8 mouse cellular contexts compared by ENCODE assay signal in the genomic region with DNA sequence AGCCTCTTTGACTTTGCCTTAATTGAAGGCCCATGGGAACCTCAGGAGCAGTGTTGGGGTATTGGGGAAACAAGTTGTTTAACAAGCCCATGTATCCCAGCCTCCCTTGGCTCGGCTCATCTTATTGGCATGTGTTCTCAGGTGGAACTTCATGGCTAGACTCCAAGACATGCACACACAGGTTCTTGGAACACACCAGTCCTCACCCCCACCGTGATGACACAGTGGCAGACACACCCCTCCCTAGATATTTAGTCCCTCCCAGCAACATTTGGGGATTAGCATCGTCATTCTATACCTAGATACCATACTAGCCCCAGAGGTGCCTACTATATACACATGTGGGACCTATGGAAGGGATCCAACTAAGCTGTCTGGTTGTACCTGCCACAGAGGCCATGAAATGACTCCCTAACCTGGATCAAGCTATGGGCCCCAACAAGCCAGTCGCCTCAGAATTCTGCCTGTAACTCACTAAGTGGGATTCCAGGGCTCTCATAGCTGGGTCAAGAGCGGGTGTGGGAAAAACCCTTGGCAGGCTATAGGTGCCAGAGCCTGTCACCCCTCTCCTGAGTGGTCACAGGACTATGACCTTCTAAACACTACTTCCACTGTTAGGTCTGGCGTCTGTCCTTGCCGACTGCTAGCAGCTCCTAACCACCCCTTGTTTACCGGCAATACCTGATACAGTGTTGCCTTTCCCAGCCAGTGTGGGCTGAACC. TPM values are rescaled to one million over a fixed set of nuclear protein-coding genes. Genes with fewer than 3 reads are reported as not detected.
DNase-seq lines count a peak whose midpoint lies in the region; ATAC-seq and TF ChIP-seq lines count a peak whose summit lies in the region.

No protein-coding gene starts in this region.

- H3K9me3 ChIP-seq in hindbrain, embryonic 10.5 days, result no peaks in the 10 kb centered on the region
- no peaks in the 10 kb centered on the region for H3K9me3 ChIP-seq in hindbrain, embryonic 11.5 days (ENCODE audit: control insufficient read depth, low read length)
- no peaks in the 10 kb centered on the region for H3K9me3 ChIP-seq in forebrain, postnatal 0 days (ENCODE audit: low read length)
- H3K9me3 ChIP-seq in kidney, embryonic 15.5 days (replicated peaks), result no peaks in the 10 kb centered on the region

- DNase-seq in hindbrain, embryonic 10.5 days (ENCODE audit: low spot score), result no peak
- DNase-seq in hindbrain, embryonic 11.5 days (ENCODE audit: low spot score), result no peak
- DNase-seq in forebrain, postnatal 0 days, result no peak
- peak; percentile 87 for DNase-seq in lung, postnatal 36 days
- DNase-seq in layer of hippocampus, postnatal 14 days (ENCODE audit: low spot score in 2 of 2), result no peak
- no peak for DNase-seq in MN1 (ENCODE audit: low spot score)
- no peak for DNase-seq in left cerebral cortex, adult 11 months (ENCODE audit: low spot score)

- H3K27ac ChIP-seq in hindbrain, embryonic 10.5 days, result no peak overlapping the region
- no peak overlapping the region for H3K27ac ChIP-seq in hindbrain, embryonic 11.5 days (ENCODE audit: low read depth, low read length)
- H3K27ac ChIP-seq in forebrain, postnatal 0 days (ENCODE audit: low read depth, low read length), result no peak overlapping the region
- peak overlapping the region; percentile 20; the same call in 1 of the 2 replicates for H3K27ac ChIP-seq in kidney, embryonic 15.5 days

- H3K27me3 ChIP-seq in hindbrain, embryonic 10.5 days (ENCODE audit: insufficient read depth, poor library complexity, severe bottlenecking), result peaks cover 20% of the 10 kb centered on the region
- H3K27me3 ChIP-seq in hindbrain, embryonic 11.5 days (ENCODE audit: control insufficient read depth, insufficient read depth, low read length), result peaks cover 3% of the 10 kb centered on the region; the same call in 1 of the 2 replicates
- no peaks in the 10 kb centered on the region for H3K27me3 ChIP-seq in forebrain, postnatal 0 days (ENCODE audit: insufficient read depth, low read length)
- H3K27me3 ChIP-seq in kidney, embryonic 15.5 days, result peaks cover 6% of the 10 kb centered on the region

- H3K4me2 ChIP-seq in hindbrain, embryonic 11.5 days (replicated peaks; ENCODE audit: low read depth, low read length), result no peak overlapping the region
- H3K4me2 ChIP-seq in forebrain, postnatal 0 days (ENCODE audit: low read depth), result peak overlapping the region; percentile 72
- H3K4me2 ChIP-seq in kidney, embryonic 15.5 days, result peak overlapping the region; percentile 88

- H3K4me3 ChIP-seq in hindbrain, embryonic 10.5 days, result peak overlapping the region; percentile 69; the same call in 1 of the 2 replicates
- H3K4me3 ChIP-seq in hindbrain, embryonic 11.5 days (ENCODE audit: low read depth, low read length), result no peak overlapping the region
- H3K4me3 ChIP-seq in forebrain, postnatal 0 days (ENCODE audit: low read depth, low read length), result no peak overlapping the region
- peak overlapping the region; percentile 75 for H3K4me3 ChIP-seq in kidney, embryonic 15.5 days (replicated peaks)

- no peak overlapping the region for H3K9ac ChIP-seq in hindbrain, embryonic 11.5 days (ENCODE audit: low read depth, low read length)
- H3K9ac ChIP-seq in forebrain, postnatal 0 days, result no peak overlapping the region
- no peak overlapping the region for H3K9ac ChIP-seq in kidney, embryonic 15.5 days

- peaks cover 32% of the 10 kb centered on the region for H3K4me1 ChIP-seq in hindbrain, embryonic 10.5 days (replicated peaks)
- H3K4me1 ChIP-seq in hindbrain, embryonic 11.5 days (replicated peaks; ENCODE audit: control insufficient read depth, insufficient read depth, low read length), result no peaks in the 10 kb centered on the region; the same call in none of the 2 replicates
- H3K4me1 ChIP-seq in forebrain, postnatal 0 days (ENCODE audit: insufficient read depth), result peaks cover 16% of the 10 kb centered on the region
- peaks cover 30% of the 10 kb centered on the region for H3K4me1 ChIP-seq in kidney, embryonic 15.5 days

- ATAC-seq in hindbrain, embryonic 11.5 days (ENCODE audit: low FRiP score), result no peak
- ATAC-seq in forebrain, postnatal 0 days, result no peak
- no peak for ATAC-seq in kidney, embryonic 15.5 days (replicated peaks; ENCODE audit: low FRiP score)

- TF ChIP-seq CTCF in forebrain, postnatal 0 days (IDR thresholded peaks at IDR 0.05; ENCODE audit: low read depth), result no peak

- H3K36me3 ChIP-seq in hindbrain, embryonic 10.5 days, result peaks cover 20% of the 10 kb centered on the region
- H3K36me3 ChIP-seq in hindbrain, embryonic 11.5 days (ENCODE audit: control insufficient read depth, insufficient read depth, low read length), result no peaks in the 10 kb centered on the region
- H3K36me3 ChIP-seq in forebrain, postnatal 0 days (ENCODE audit: insufficient read depth), result peaks cover 12% of the 10 kb centered on the region; the same call in 1 of the 2 replicates
- H3K36me3 ChIP-seq in kidney, embryonic 15.5 days, result peaks cover 23% of the 10 kb centered on the region

- 89% methylated on average over 8 of the region's 8 CpGs for WGBS in hindbrain, embryonic 10.5 days
- WGBS in hindbrain, embryonic 11.5 days, result 92% methylated on average over 8 of the region's 8 CpGs
- 83% methylated on average over 8 of the region's 8 CpGs for WGBS in forebrain, postnatal 0 days
- 81% methylated on average over 8 of the region's 8 CpGs for WGBS in kidney, embryonic 15.5 days

RNA-seq across cellular contexts. Expression of gene Cish, which starts 2.4 kb away (rescaled TPM):
- polyA plus RNA-seq in hindbrain, embryonic 10.5 days (2016; fragmentation: Nextera tagmentation; extraction: Ambion mirVana), result 8.8 and 9.7 TPM in 2 replicates
- polyA plus RNA-seq in hindbrain, embryonic 11.5 days (2014; fragmentation: Nextera tagmentation; extraction: Ambion mirVana), result 2.8 and 6.5 TPM in 2 replicates
- 2.7 and 4.0 TPM in 2 replicates for total RNA-seq in forebrain, postnatal 0 days (2014; rRNA removed)
- polyA plus RNA-seq in forebrain, postnatal 0 days (2015; fragmentation: Nextera tagmentation; extraction: Ambion mirVana), result 11.2 and 12.2 TPM in 2 replicates
- 11.1 and 14.1 TPM in 2 replicates for polyA plus RNA-seq in kidney, embryonic 15.5 days (2015; fragmentation: Nextera tagmentation; extraction: Ambion mirVana)
- 1 to 10 TPM; 3.3 to 3.4 TPM for total RNA-seq in layer of hippocampus, postnatal 14 days (2021)

RNA-seq across cellular contexts. Expression of gene Mapkapk3, which starts 8.5 kb away (rescaled TPM):
- 4.9 and 5.1 TPM in 2 replicates for polyA plus RNA-seq in hindbrain, embryonic 10.5 days (2016; fragmentation: Nextera tagmentation; extraction: Ambion mirVana)
- 2.6 and 3.4 TPM in 2 replicates for polyA plus RNA-seq in hindbrain, embryonic 11.5 days (2014; fragmentation: Nextera tagmentation; extraction: Ambion mirVana)
- 1.5 and 1.6 TPM in 2 replicates for total RNA-seq in forebrain, postnatal 0 days (2014; rRNA removed)
- polyA plus RNA-seq in forebrain, postnatal 0 days (2015; fragmentation: Nextera tagmentation; extraction: Ambion mirVana), result 1.2 and 1.5 TPM in 2 replicates
- polyA plus RNA-seq in kidney, embryonic 15.5 days (2015; fragmentation: Nextera tagmentation; extraction: Ambion mirVana), result 7.8 and 8.3 TPM in 2 replicates
- total RNA-seq in layer of hippocampus, postnatal 14 days (2021), result 1 to 10 TPM; 2.0 to 3.1 TPM

RNA-seq across cellular contexts. Expression of gene Hemk1, which starts 39.9 kb away (rescaled TPM):
- 12.1 and 13.4 TPM in 2 replicates for polyA plus RNA-seq in hindbrain, embryonic 10.5 days (2016; fragmentation: Nextera tagmentation; extraction: Ambion mirVana)
- polyA plus RNA-seq in hindbrain, embryonic 11.5 days (2014; fragmentation: Nextera tagmentation; extraction: Ambion mirVana), result 9.7 and 10.8 TPM in 2 replicates
- 14.1 and 14.2 TPM in 2 replicates for total RNA-seq in forebrain, postnatal 0 days (2014; rRNA removed)
- 12.9 and 13.4 TPM in 2 replicates for polyA plus RNA-seq in forebrain, postnatal 0 days (2015; fragmentation: Nextera tagmentation; extraction: Ambion mirVana)
- polyA plus RNA-seq in kidney, embryonic 15.5 days (2015; fragmentation: Nextera tagmentation; extraction: Ambion mirVana), result 10.9 and 11.8 TPM in 2 replicates
- total RNA-seq in layer of hippocampus, postnatal 14 days (2021), result 10 to 100 TPM; 16.1 to 18.5 TPM

RNA-seq across cellular contexts. Expression of gene 6430571L13Rik, which starts 42.2 kb away (rescaled TPM):
- polyA plus RNA-seq in hindbrain, embryonic 10.5 days (2016; fragmentation: Nextera tagmentation; extraction: Ambion mirVana), result 1.4 and 2.6 TPM in 2 replicates
- polyA plus RNA-seq in hindbrain, embryonic 11.5 days (2014; fragmentation: Nextera tagmentation; extraction: Ambion mirVana), result 1.6 and 1.9 TPM in 2 replicates
- 5.2 and 7.2 TPM in 2 replicates for total RNA-seq in forebrain, postnatal 0 days (2014; rRNA removed)
- 3.7 and 6.0 TPM in 2 replicates for polyA plus RNA-seq in forebrain, postnatal 0 days (2015; fragmentation: Nextera tagmentation; extraction: Ambion mirVana)
- 0.81 and 0.90 TPM in 2 replicates for polyA plus RNA-seq in kidney, embryonic 15.5 days (2015; fragmentation: Nextera tagmentation; extraction: Ambion mirVana)
- 1 to 10 TPM; 2.6 to 2.9 TPM for total RNA-seq in layer of hippocampus, postnatal 14 days (2021)

Comparison
In these comparisons a context has a peak if more than half of its experiments do, and no peak if none do; other contexts are left out.
1. H3K4me3 ChIP-seq: peak in hindbrain, embryonic 10.5 days (single experiment) and kidney, embryonic 15.5 days (single experiment); none in hindbrain, embryonic 11.5 days (single experiment) and forebrain, postnatal 0 days (single experiment).